In the genomic region with DNA sequence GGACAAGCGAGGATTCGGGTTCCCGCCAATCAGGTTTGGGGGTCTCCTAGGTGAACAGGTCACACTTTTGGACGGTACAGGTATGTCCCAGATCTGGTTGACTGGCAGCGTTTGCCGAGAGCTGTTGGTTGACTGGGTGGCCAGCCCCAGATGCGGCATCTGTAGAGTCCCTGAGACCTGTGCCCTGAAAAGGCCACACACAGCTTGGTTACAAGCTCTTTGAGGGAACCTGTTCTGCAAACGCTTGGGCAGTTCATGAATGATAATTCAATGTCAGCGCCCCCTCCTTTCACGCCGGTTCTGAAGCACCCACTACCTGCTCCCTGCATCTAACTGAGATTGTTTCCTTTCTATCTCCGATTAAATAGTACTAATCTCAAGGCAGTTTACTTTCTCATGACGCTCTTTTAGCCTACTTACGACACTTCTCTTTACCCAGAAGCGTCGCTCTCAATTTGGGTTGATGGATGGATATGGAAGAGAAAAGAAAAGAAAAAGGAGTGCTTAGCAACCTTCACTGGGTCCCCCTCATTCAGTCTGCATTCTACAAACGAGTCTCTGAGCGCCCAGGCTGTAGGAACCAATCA, we compare ENCODE assay signal across 7 mouse cellular contexts. TPM values are rescaled to one million over a fixed set of nuclear protein-coding genes. Genes with fewer than 3 reads are reported as not detected.
A peak's percentile ranks its signal among the peaks of the same experiment; 100 is the strongest.
DNase-seq lines count a peak whose midpoint lies in the region; ATAC-seq and TF ChIP-seq lines count a peak whose summit lies in the region.

No protein-coding gene starts in this region.

- no peaks in the 10 kb centered on the region for H3K27me3 ChIP-seq in testis, adult 2 months (ENCODE audit: control insufficient read depth, insufficient read depth, low read length)
- no peaks in the 10 kb centered on the region for H3K27me3 ChIP-seq in intestine, embryonic 14.5 days (replicated peaks; ENCODE audit: control insufficient read depth, insufficient read depth, low read length)
- H3K27me3 ChIP-seq in midbrain, embryonic 12.5 days, result peaks cover 21% of the 10 kb centered on the region; the same call in 1 of the 2 replicates

- WGBS in intestine, embryonic 14.5 days, result under 1% methylated on average over 18 of the region's 18 CpGs
- under 1% methylated on average over 18 of the region's 18 CpGs for WGBS in midbrain, embryonic 12.5 days

- no peak for TF ChIP-seq CTCF in testis, adult 2 months (IDR thresholded peaks at IDR 0.05; ENCODE audit: control insufficient read depth, insufficient read depth, insufficient replicate concordance, low read depth, low read length)

- peak overlapping the region; percentile 41 for H3K9ac ChIP-seq in intestine, embryonic 14.5 days (ENCODE audit: low read length)
- peak overlapping the region; percentile 50 for H3K9ac ChIP-seq in midbrain, embryonic 12.5 days (replicated peaks)

- H3K36me3 ChIP-seq in testis, adult 2 months (ENCODE audit: control insufficient read depth, insufficient read depth, low read length), result no peaks in the 10 kb centered on the region
- no peaks in the 10 kb centered on the region for H3K36me3 ChIP-seq in intestine, embryonic 14.5 days (ENCODE audit: control insufficient read depth, insufficient read depth, low read length)
- no peaks in the 10 kb centered on the region for H3K36me3 ChIP-seq in midbrain, embryonic 12.5 days

- H3K9me3 ChIP-seq in intestine, embryonic 14.5 days (ENCODE audit: control insufficient read depth, low read length), result no peaks in the 10 kb centered on the region
- H3K9me3 ChIP-seq in midbrain, embryonic 12.5 days, result no peaks in the 10 kb centered on the region

- TF ChIP-seq POLR2A in testis, adult 2 months (IDR thresholded peaks at IDR 0.05; ENCODE audit: control insufficient read depth, low read depth, low read length), result no peak

- H3K4me1 ChIP-seq in testis, adult 2 months (ENCODE audit: control insufficient read depth, insufficient read depth, low read length), result peaks cover 15% of the 10 kb centered on the region
- peaks cover 6% of the 10 kb centered on the region; the same call in 1 of the 2 replicates for H3K4me1 ChIP-seq in intestine, embryonic 14.5 days (replicated peaks; ENCODE audit: control insufficient read depth, insufficient read depth, low read length)
- H3K4me1 ChIP-seq in midbrain, embryonic 12.5 days, result peaks cover 8% of the 10 kb centered on the region; the same call in 1 of the 2 replicates

- DNase-seq in testis, postnatal 10 days (ENCODE audit: low spot score), result no peak
- peak; percentile 54 for DNase-seq in embryo, embryonic 11 days
- DNase-seq in intestine, embryonic 14.5 days (ENCODE audit: low spot score), result no peak
- no peak for DNase-seq in spleen, postnatal 14 days (ENCODE audit: low spot score in 2 of 2)
- no peak for DNase-seq in left cerebral cortex, postnatal 4 days

- H3K4me2 ChIP-seq in intestine, embryonic 14.5 days (ENCODE audit: low read length), result peak overlapping the region; percentile 65
- H3K4me2 ChIP-seq in midbrain, embryonic 12.5 days (replicated peaks), result peak overlapping the region; percentile 68

- H3K27ac ChIP-seq in testis, adult 2 months (ENCODE audit: control insufficient read depth, insufficient read depth, low read depth, low read length), result no peak overlapping the region
- H3K27ac ChIP-seq in intestine, embryonic 14.5 days (ENCODE audit: low read depth), result peak overlapping the region; percentile 57
- H3K27ac ChIP-seq in midbrain, embryonic 12.5 days (replicated peaks), result no peak overlapping the region

- intact Hi-C loops in left cerebral cortex, postnatal 4 days (cut with DNase I), result no loop called here

- peak; percentile 63 for ATAC-seq in intestine, embryonic 14.5 days (replicated peaks; ENCODE audit: low FRiP score, low TSS enrichment, low read depth)
- peak; percentile 67 for ATAC-seq in midbrain, embryonic 12.5 days (ENCODE audit: low FRiP score, low read depth)

- peak overlapping the region; percentile 96 for H3K4me3 ChIP-seq in testis, adult 2 months (ENCODE audit: control insufficient read depth, low read depth, low read length)
- peak overlapping the region; percentile 79 for H3K4me3 ChIP-seq in intestine, embryonic 14.5 days (ENCODE audit: low read depth, low read length)
- H3K4me3 ChIP-seq in midbrain, embryonic 12.5 days, result peak overlapping the region; percentile 66

RNA-seq across cellular contexts. Expression of a gene that starts 37.9 kb away (rescaled TPM):
- 4.0 and 5.0 TPM in 2 replicates for polyA plus RNA-seq in testis, adult 2 months (2012; rRNA removed)
- polyA plus RNA-seq in intestine, embryonic 14.5 days (2014; fragmentation: Nextera tagmentation; extraction: Ambion mirVana), result 1.1 and 1.4 TPM in 2 replicates
- 1.2 and 1.5 TPM in 2 replicates for polyA plus RNA-seq in midbrain, embryonic 12.5 days (2016; fragmentation: Nextera tagmentation; extraction: Ambion mirVana)
- 1 to 10 TPM in 1 of 2 experiments, not detected in 1; 1.1 TPM for total RNA-seq in left cerebral cortex, postnatal 4 days (2021)

RNA-seq across cellular contexts. Expression of a gene that starts 42.7 kb away (rescaled TPM):
- polyA plus RNA-seq in testis, adult 2 months (2012; rRNA removed), result 3.2 and 3.5 TPM in 2 replicates
- polyA plus RNA-seq in intestine, embryonic 14.5 days (2014; fragmentation: Nextera tagmentation; extraction: Ambion mirVana), result 32.9 and 34.3 TPM in 2 replicates
- 22.0 and 26.3 TPM in 2 replicates for polyA plus RNA-seq in midbrain, embryonic 12.5 days (2016; fragmentation: Nextera tagmentation; extraction: Ambion mirVana)
- 10 to 100 TPM in 1 of 2 experiments, 1 to 10 TPM in 1; 7.9 to 10.3 TPM for total RNA-seq in left cerebral cortex, postnatal 4 days (2021)

RNA-seq across cellular contexts. Expression of a gene that starts 47.1 kb away (rescaled TPM):
- 25.2 and 26.3 TPM in 2 replicates for polyA plus RNA-seq in testis, adult 2 months (2012; rRNA removed)
- 52.2 and 54.4 TPM in 2 replicates for polyA plus RNA-seq in intestine, embryonic 14.5 days (2014; fragmentation: Nextera tagmentation; extraction: Ambion mirVana)
- 32.8 and 35.9 TPM in 2 replicates for polyA plus RNA-seq in midbrain, embryonic 12.5 days (2016; fragmentation: Nextera tagmentation; extraction: Ambion mirVana)
- total RNA-seq in left cerebral cortex, postnatal 4 days (2021), result 10 to 100 TPM; 24.5 to 27.2 TPM
